Mouse (Mus musculus) hindbrain, embryonic 12.5 days (tissue): Measurements from ENCODE around the gene Sfswap. TPM values are rescaled to one million over a fixed set of nuclear protein-coding genes. Genes with fewer than 3 reads are reported as not detected.
"Not testable (repeated sequence)": the region's sequence is repeated elsewhere in the genome, so short reads cannot be mapped to it uniquely, and the experiment has no call there.

ENCODE experiments used
- ATAC-seq: fragments of 200-750 bp; cut with Nextera tagmentation; 2 replicates; pipeline ENCODE4 v1.8.0; 2017; ENCODE audit warnings: moderate TSS enrichment; ENCODE audit not compliant: low FRiP score
- H3K27ac ChIP-seq: fragments of 300-500 bp; sonication (generic); 2 replicates; pipeline ENCODE4 v1.5.1; 2016; ENCODE audit warnings: mild to moderate bottlenecking
- H3K27me3 ChIP-seq: fragments of 300-500 bp; sonication (generic); 2 replicates; pipeline ENCODE4 v1.6.1; 2016; ENCODE audit warnings: mild to moderate bottlenecking
- H3K36me3 ChIP-seq: fragments of 300-500 bp; sonication (generic); 2 replicates; pipeline ENCODE4 v1.6.1; 2016; ENCODE audit warnings: mild to moderate bottlenecking
- H3K4me1 ChIP-seq: fragments of 300-500 bp; sonication (generic); 2 replicates; pipeline ENCODE4 v1.6.1; 2016
- H3K4me2 ChIP-seq: fragments of 300-500 bp; sonication (generic); replicated peaks from 2 replicates; pipeline ENCODE4 v1.6.1; 2016; ENCODE audit warnings: mild to moderate bottlenecking
- H3K4me3 ChIP-seq: fragments of 300-500 bp; sonication (generic); 2 replicates; pipeline ENCODE4 v1.5.1; 2016; ENCODE audit warnings: mild to moderate bottlenecking
- H3K9ac ChIP-seq: fragments of 300-500 bp; sonication (generic); 2 replicates; pipeline ENCODE4 v1.6.1; 2016; ENCODE audit warnings: mild to moderate bottlenecking, moderate library complexity
- H3K9me3 ChIP-seq: fragments of 300-500 bp; sonication (generic); replicated peaks from 2 replicates; pipeline ENCODE4 v1.6.1; 2016; ENCODE audit warnings: mild to moderate bottlenecking
- WGBS: fragments of 180-500 bp; shearing (Covaris S2); methylation state at CpG from one replicate; pipeline ENCODE4 v1.1.7; 2016; 5-methylcytosine and 5-hydroxymethylcytosine counted together
- polyA plus RNA-seq: library from polyadenylated mRNA; unstranded; fragments of >200 nt; fragmentation: Nextera tagmentation; extraction: Ambion mirVana; gene quantifications from 2 replicates; pipeline ENCODE4 v1.2.1, GENCODE M21; 2016

The Sfswap gene
- 60.7 and 70.4 TPM in 2 replicates for polyA plus RNA-seq

- Histone ChIP-seq H3K9ac (peak within 1 kb of the TSS; percentile 94), H3K27ac (peak within 1 kb of the TSS; percentile 77), H3K4me3 (peak within 1 kb of the TSS; percentile 98), H3K27me3 (no peaks in the 10 kb centered on the region), H3K36me3 (peaks cover 17% of the 10 kb centered on the region), H3K4me2 (peak within 1 kb of the TSS; percentile 98), H3K4me1 (peaks cover 18% of the 10 kb centered on the region), H3K9me3 (no peaks in the 10 kb centered on the region)
- under 1% methylated on average over 65 of the region's 66 CpGs for WGBS
- peak; percentile 60 for ATAC-seq
Measured at GRCm38 (mm10) chr5:129500722-129501634, at the start of gene Sfswap. Gene Sfswap (plus strand): TSS chr5:129501221.

- Histone ChIP-seq H3K36me3 (no peaks in the 10 kb centered on the region), H3K9ac (no peak overlapping the region), H3K4me2 (no peak overlapping the region), H3K9me3 (no peaks in the 10 kb centered on the region), H3K4me1 (peaks cover 31% of the 10 kb centered on the region), H3K27ac (no peak overlapping the region), H3K4me3 (no peak overlapping the region), H3K27me3 (no peaks in the 10 kb centered on the region)
- ATAC-seq = no peak
- WGBS = 23% methylated on average over 3 of the region's 3 CpGs
Measured at GRCm38 (mm10) chr5:129452561-129452960, 48.5 kb upstream of the Sfswap start.

- Histone ChIP-seq H3K9ac (no peak overlapping the region), H3K27ac (0 out of 2 replicates have a peak overlapping the region, but pooled peaks have one; percentile 30), H3K4me3 (no peak overlapping the region), H3K9me3 (no peaks in the 10 kb centered on the region), H3K4me2 (peak overlapping the region; percentile 32), H3K4me1 (peaks cover 42% of the 10 kb centered on the region), H3K27me3 (no peaks in the 10 kb centered on the region), H3K36me3 (no peaks in the 10 kb centered on the region)
- WGBS = 17% methylated on average over 13 of the region's 13 CpGs
- ATAC-seq = peak; percentile 79
Measured at GRCm38 (mm10) chr5:129454802-129455528, 46.1 kb upstream of the Sfswap start.

GRCm38 (mm10) chr5:129455529-129455896 is 45.5 kb upstream of the Sfswap start:
- peaks cover 43% of the 10 kb centered on the region for H3K4me1 ChIP-seq
- ATAC-seq = peak; percentile 14; the same call in 1 of the 2 replicates
- H3K9me3 ChIP-seq = no peaks in the 10 kb centered on the region
- H3K27ac ChIP-seq = no peak overlapping the region
- H3K27me3 ChIP-seq = no peaks in the 10 kb centered on the region
- H3K9ac ChIP-seq = no peak overlapping the region
- no peak overlapping the region; the same call in 1 of the 2 replicates for H3K4me2 ChIP-seq
- WGBS = 29% methylated on average over 2 of the region's 2 CpGs
- no peak overlapping the region for H3K4me3 ChIP-seq
- H3K36me3 ChIP-seq = no peaks in the 10 kb centered on the region

GRCm38 (mm10) chr5:129456579-129457140 is 44.4 kb upstream of the Sfswap start:
- ATAC-seq = no peak
- Histone ChIP-seq H3K27ac (no peak overlapping the region), H3K4me3 (no peak overlapping the region), H3K9ac (no peak overlapping the region), H3K4me2 (no peak overlapping the region), H3K36me3 (no peaks in the 10 kb centered on the region), H3K27me3 (no peaks in the 10 kb centered on the region), H3K4me1 (peaks cover 47% of the 10 kb centered on the region), H3K9me3 (no peaks in the 10 kb centered on the region)
- WGBS = 45% methylated on average over 9 of the region's 9 CpGs

GRCm38 (mm10) chr5:129458109-129458508 is 42.9 kb upstream of the Sfswap start:
- no peaks in the 10 kb centered on the region for H3K27me3 ChIP-seq
- 0 out of 2 replicates have a peak overlapping the region, but pooled peaks have one; percentile 17 for H3K27ac ChIP-seq
- H3K4me1 ChIP-seq = peaks cover 45% of the 10 kb centered on the region
- H3K4me3 ChIP-seq = no peak overlapping the region
- no peaks in the 10 kb centered on the region for H3K9me3 ChIP-seq
- H3K36me3 ChIP-seq = no peaks in the 10 kb centered on the region
- H3K9ac ChIP-seq = no peak overlapping the region
- H3K4me2 ChIP-seq = no peak overlapping the region
- 61% methylated on average over 7 of the region's 7 CpGs for WGBS
- no peak for ATAC-seq

GRCm38 (mm10) chr5:129458541-129458940 is 42.5 kb upstream of the Sfswap start:
- H3K36me3 ChIP-seq = no peaks in the 10 kb centered on the region
- no peak overlapping the region for H3K27ac ChIP-seq
- no peak overlapping the region for H3K9ac ChIP-seq
- no peaks in the 10 kb centered on the region for H3K27me3 ChIP-seq
- peaks cover 49% of the 10 kb centered on the region for H3K4me1 ChIP-seq
- 57% methylated on average over 3 of the region's 3 CpGs for WGBS
- no peak overlapping the region for H3K4me2 ChIP-seq
- no peaks in the 10 kb centered on the region for H3K9me3 ChIP-seq
- no peak overlapping the region for H3K4me3 ChIP-seq
- no peak for ATAC-seq

GRCm38 (mm10) chr5:129460798-129461476 is 40.1 kb upstream of the Sfswap start:
- Histone ChIP-seq H3K4me2 (no peak overlapping the region), H3K4me1 (peaks cover 31% of the 10 kb centered on the region), H3K36me3 (no peaks in the 10 kb centered on the region), H3K27me3 (no peaks in the 10 kb centered on the region), H3K27ac (0 out of 2 replicates have a peak overlapping the region, but pooled peaks have one; percentile 30), H3K9ac (no peak overlapping the region), H3K9me3 (no peaks in the 10 kb centered on the region), H3K4me3 (no peak overlapping the region)
- WGBS = 61% methylated on average over 11 of the region's 11 CpGs
- ATAC-seq = no peak

- not testable (repeated sequence) for H3K4me1 ChIP-seq, H3K27me3 ChIP-seq, H3K9me3 ChIP-seq, H3K4me3 ChIP-seq, H3K36me3 ChIP-seq, H3K27ac ChIP-seq, H3K9ac ChIP-seq, ATAC-seq, H3K4me2 ChIP-seq
- WGBS = 59% methylated on average over 9 of the region's 9 CpGs
Measured at GRCm38 (mm10) chr5:129463648-129464047, 37.4 kb upstream of the Sfswap start.

GRCm38 (mm10) chr5:129465788-129466187 is 35.2 kb upstream of the Sfswap start:
- peaks cover 10% of the 10 kb centered on the region for H3K4me1 ChIP-seq
- 86% methylated on average over 2 of the region's 2 CpGs for WGBS
- no peaks in the 10 kb centered on the region for H3K9me3 ChIP-seq
- ATAC-seq = no peak
- H3K9ac ChIP-seq = no peak overlapping the region
- no peak overlapping the region for H3K4me2 ChIP-seq
- H3K36me3 ChIP-seq = no peaks in the 10 kb centered on the region
- H3K27ac ChIP-seq = no peak overlapping the region
- no peak overlapping the region for H3K4me3 ChIP-seq
- no peaks in the 10 kb centered on the region for H3K27me3 ChIP-seq

- H3K27me3 ChIP-seq = no peaks in the 10 kb centered on the region
- WGBS = 66% methylated on average over 3 of the region's 3 CpGs
- H3K4me2 ChIP-seq = no peak overlapping the region
- H3K4me1 ChIP-seq = no peaks in the 10 kb centered on the region
- H3K9ac ChIP-seq = no peak overlapping the region
- no peaks in the 10 kb centered on the region for H3K36me3 ChIP-seq
- H3K4me3 ChIP-seq = no peak overlapping the region
- H3K9me3 ChIP-seq = no peaks in the 10 kb centered on the region
- H3K27ac ChIP-seq = no peak overlapping the region
- no peak for ATAC-seq
Measured at GRCm38 (mm10) chr5:129475532-129476045, 25.4 kb upstream of the Sfswap start.
